Mouse (Mus musculus) midbrain, postnatal 0 days (tissue): ENCODE measurements around the gene Wbp2. TPM values are rescaled to one million over a fixed set of nuclear protein-coding genes. Genes with fewer than 3 reads are reported as not detected.

ENCODE experiments used
- ATAC-seq: fragments of 200-750 bp; cut with Nextera tagmentation; 2 replicates; pipeline ENCODE4 v1.8.0; 2017; ENCODE audit warnings: moderate number of reproducible peaks, mild to moderate bottlenecking, moderate TSS enrichment, moderate library complexity; ENCODE audit not compliant: low FRiP score
- DNase-seq: peaks from one replicate; pipeline ENCODE4 v3.0.0-alpha.2; 2015; ENCODE audit warnings: low spot score
- H3K27ac ChIP-seq: fragments of 300-500 bp; sonication (generic); 2 replicates; pipeline ENCODE4 v1.5.1; 2014; ENCODE audit warnings: low read depth, mild to moderate bottlenecking, low read length, mixed read lengths
- H3K27me3 ChIP-seq: fragments of 300-500 bp; sonication (generic); 2 replicates; pipeline ENCODE4 v1.6.1; 2014; ENCODE audit warnings: low read length, control low read depth, mixed read lengths; ENCODE audit not compliant: insufficient read depth
- H3K36me3 ChIP-seq: fragments of 300-500 bp; sonication (generic); 2 replicates; pipeline ENCODE4 v1.6.1; 2014; ENCODE audit warnings: low read length, control low read depth, mixed read lengths; ENCODE audit not compliant: insufficient read depth
- H3K4me1 ChIP-seq: fragments of 300-500 bp; sonication (generic); 2 replicates; pipeline ENCODE4 v1.6.1; 2014; ENCODE audit warnings: mild to moderate bottlenecking, control low read depth, antibody characterized with exemption, low read length, mixed read lengths; ENCODE audit not compliant: insufficient read depth
- H3K4me2 ChIP-seq: fragments of 300-500 bp; sonication (generic); 2 replicates; pipeline ENCODE4 v1.6.1; 2014; ENCODE audit warnings: low read depth, mild to moderate bottlenecking, low read length, mixed read lengths; ENCODE audit not compliant: poor library complexity, severe bottlenecking
- H3K4me3 ChIP-seq: fragments of 300-500 bp; sonication (generic); 2 replicates; pipeline ENCODE4 v1.5.1; 2014; ENCODE audit warnings: low read depth, mild to moderate bottlenecking, low read length, moderate library complexity
- H3K9ac ChIP-seq: fragments of 300-500 bp; sonication (generic); replicated peaks from 2 replicates; pipeline ENCODE4 v1.6.1; 2014; ENCODE audit warnings: mild to moderate bottlenecking, low read length, moderate library complexity, mixed read lengths; ENCODE audit not compliant: poor library complexity, severe bottlenecking
- H3K9me3 ChIP-seq: fragments of 300-500 bp; sonication (generic); 2 replicates; pipeline ENCODE4 v1.6.1; 2016; ENCODE audit warnings: low read length, control low read depth
- CTCF ChIP-seq: IDR thresholded peaks from 2 replicates; pipeline ENCODE4 v1.5.1; 2016; ENCODE audit warnings: antibody characterized with exemption, mild to moderate bottlenecking
- WGBS: fragments of 180-500 bp; shearing (Covaris S2); extraction: QIAGEN DNeasy Blood & Tissue Kit; methylation state at CpG from one replicate; pipeline ENCODE4 v1.1.7; 2014; 5-methylcytosine and 5-hydroxymethylcytosine counted together
- polyA plus RNA-seq: library from polyadenylated mRNA; unstranded; fragments of >200 nt; fragmentation: Nextera tagmentation; extraction: Ambion mirVana; gene quantifications from 2 replicates; pipeline ENCODE4 v1.2.1, GENCODE M21; 2015
- total RNA-seq: library from RNA; depleted of rRNA; stranded (reverse); fragments of >200 nt; gene quantifications from 2 replicates; pipeline ENCODE4 v1.2.3, GENCODE M21; 2014

Gene Wbp2
- total and polyA plus RNA-seq, 2 experiments from 2014 or later, result 150 to 254 TPM

DNA sequence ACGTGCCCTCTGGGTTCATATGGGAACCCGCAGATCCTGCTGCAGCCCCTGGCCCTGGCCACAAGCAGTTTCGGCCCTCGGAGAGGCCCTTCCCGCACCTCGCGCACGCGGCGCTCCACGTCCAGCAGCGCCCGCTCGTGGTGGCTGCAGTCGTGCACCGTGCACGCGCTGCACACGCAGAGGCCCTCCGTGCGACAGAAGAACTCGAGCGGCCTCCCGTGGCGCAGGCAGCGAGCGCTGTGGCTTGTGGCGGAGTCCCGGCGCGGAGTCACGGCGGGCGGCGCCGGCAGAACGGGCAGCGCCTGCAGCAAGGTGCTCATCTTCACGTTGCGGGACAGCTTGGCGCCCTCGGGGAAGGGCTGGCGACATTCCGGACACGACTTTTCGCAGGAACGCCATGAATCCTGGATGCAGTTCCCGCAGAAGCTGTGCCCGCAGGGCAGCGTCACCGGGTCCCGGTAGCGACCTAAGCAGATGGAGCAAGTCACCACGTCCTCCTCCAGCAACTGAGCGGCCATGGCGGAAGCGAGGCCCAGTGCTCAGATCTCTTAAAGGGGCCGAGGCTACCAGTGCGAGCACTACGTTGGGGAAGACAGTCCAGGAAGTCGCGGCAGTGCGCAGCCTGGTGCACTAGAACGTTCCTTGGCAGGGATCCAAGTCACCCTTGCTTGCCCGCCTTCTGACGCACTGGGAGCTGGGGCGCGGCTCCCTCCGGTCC, 43.9 kb upstream of the Wbp2 start, which contains the start of gene Trim65:
Trim65 (minus strand) TSS at position 641 of the 718 bp plus-strand sequence.
- TF ChIP-seq CTCF, result peak; percentile 95
- WGBS, result 1% methylated on average over 67 of the region's 69 CpGs
- peaks cover 35% of the 10 kb centered on the region for H3K36me3 ChIP-seq
- H3K27ac ChIP-seq, result peak within 1 kb of the TSS; percentile 89
- ATAC-seq (peak; percentile 89), DNase-seq (peak; percentile 93)
- peak within 1 kb of the TSS; percentile 57 for H3K4me3 ChIP-seq
- no peaks in the 10 kb centered on the region for H3K9me3 ChIP-seq
- peaks cover 6% of the 10 kb centered on the region; the same call in 1 of the 2 replicates for H3K4me1 ChIP-seq
- peak within 1 kb of the TSS; percentile 73 for H3K4me2 ChIP-seq
- no peaks in the 10 kb centered on the region for H3K27me3 ChIP-seq
- peak within 1 kb of the TSS; percentile 79 for H3K9ac ChIP-seq

DNA sequence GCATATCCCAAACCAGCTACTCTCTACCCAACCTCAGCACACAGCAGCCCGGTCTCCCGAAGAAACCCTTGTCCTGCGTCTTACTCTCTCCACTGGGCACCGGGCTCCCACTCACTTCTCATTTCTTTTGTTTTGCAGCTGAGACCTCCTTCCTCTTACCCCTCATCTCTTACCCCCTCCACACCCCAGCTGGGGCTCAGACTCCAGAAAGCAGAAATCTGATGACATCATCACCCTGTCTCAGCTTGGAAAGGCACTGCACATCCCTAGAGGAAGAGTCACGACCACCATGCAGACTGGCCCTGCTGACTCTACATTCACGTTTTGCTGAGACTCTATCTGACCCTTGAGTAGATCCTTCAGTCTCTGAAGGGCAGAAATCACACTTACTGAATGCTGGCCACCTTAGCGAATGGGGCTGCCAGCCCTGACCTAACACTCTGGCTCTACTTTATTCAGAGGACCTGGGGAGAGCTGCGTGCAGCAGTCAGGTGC, 43.2 kb upstream of the Wbp2 start:
- Histone ChIP-seq H3K4me3 (peak overlapping the region; percentile 57), H3K27ac (peak overlapping the region; percentile 89), H3K4me2 (peak overlapping the region; percentile 73), H3K4me1 (peaks cover 6% of the 10 kb centered on the region; the same call in 1 of the 2 replicates), H3K9me3 (no peaks in the 10 kb centered on the region), H3K9ac (peak overlapping the region; percentile 79), H3K27me3 (no peaks in the 10 kb centered on the region), H3K36me3 (peaks cover 35% of the 10 kb centered on the region)
- TF ChIP-seq CTCF, result no peak
- WGBS, result 29% methylated on average over 8 of the region's 8 CpGs
- DNase-seq, result no peak
- ATAC-seq, result peak; percentile 24

DNA sequence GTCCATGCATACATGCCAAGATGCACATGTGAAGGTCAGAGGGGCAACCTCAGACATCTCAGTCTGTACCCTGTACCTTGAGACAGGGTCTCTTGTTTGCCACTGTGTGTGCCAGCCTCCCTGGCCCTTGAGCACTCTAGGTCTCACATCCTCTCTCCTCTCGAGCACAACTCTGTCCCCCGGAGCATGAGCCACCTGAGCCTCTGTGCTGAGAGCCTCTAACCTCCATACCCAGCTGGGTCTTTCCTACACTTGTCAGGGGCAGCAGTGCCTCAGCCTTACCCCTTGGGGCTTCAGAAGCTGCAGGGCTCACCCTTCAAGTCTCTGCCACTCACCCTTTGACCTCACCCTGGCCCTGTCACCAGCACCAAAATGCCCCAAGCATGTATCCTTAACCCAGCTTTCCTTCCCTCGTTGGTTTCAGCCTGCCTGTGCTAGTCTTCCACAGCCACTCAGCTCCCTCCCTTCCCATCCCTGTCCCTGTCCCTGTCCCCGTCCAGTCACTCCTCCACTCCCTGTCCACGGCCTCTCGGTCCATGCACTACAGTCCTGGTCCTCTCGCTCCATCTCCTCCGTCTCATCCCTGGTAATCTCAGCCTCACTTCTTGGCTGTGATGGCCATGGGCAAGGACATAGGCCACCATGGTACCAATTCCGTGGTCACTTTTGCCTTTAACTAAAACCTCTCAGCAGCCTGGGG, 42.4 kb upstream of the Wbp2 start:
- H3K4me2 ChIP-seq, result peak overlapping the region; percentile 73; the same call in 1 of the 2 replicates

DNA sequence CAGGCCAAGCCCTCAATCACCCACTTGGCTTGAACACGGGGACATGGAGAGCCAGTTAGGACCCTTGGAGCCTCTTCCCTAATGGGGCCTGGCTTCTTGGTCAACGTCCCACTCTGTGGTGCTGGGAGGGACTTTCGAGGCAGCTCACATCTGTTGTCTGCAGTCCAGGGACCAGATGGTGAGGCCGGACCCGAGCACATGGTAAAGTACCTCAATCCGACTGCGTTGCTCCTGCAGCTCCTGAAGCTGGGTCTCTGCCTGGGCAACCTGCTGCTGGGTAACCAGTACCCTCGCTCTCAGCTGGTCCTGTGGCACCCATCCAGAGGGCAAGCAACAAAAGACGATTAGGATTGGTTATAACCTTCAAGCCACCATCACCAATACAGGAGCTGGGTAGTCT, 41.2 kb upstream of the Wbp2 start:
- Histone ChIP-seq H3K27me3 (no peaks in the 10 kb centered on the region), H3K4me3 (no peak overlapping the region), H3K4me2 (no peak overlapping the region), H3K36me3 (peaks cover 19% of the 10 kb centered on the region), H3K27ac (no peak overlapping the region), H3K9me3 (no peaks in the 10 kb centered on the region), H3K4me1 (peaks cover 6% of the 10 kb centered on the region; the same call in 1 of the 2 replicates), H3K9ac (no peak overlapping the region)
- ATAC-seq (no peak), DNase-seq (peak; percentile 55)
- TF ChIP-seq CTCF, result no peak
- WGBS, result 75% methylated on average over 9 of the region's 9 CpGs

More for the DNA sequence above, 42.4 kb upstream of the Wbp2 start:
- WGBS, result 82% methylated on average over 9 of the region's 9 CpGs
- TF ChIP-seq CTCF, result no peak
- H3K36me3 ChIP-seq, result peaks cover 27% of the 10 kb centered on the region
- ATAC-seq, result no peak
- H3K27me3 ChIP-seq, result no peaks in the 10 kb centered on the region
- DNase-seq, result no peak
- H3K9me3 ChIP-seq, result no peaks in the 10 kb centered on the region
- H3K4me1 ChIP-seq, result peaks cover 6% of the 10 kb centered on the region; the same call in 1 of the 2 replicates
- no peak overlapping the region; the same call in 1 of the 2 replicates for H3K9ac ChIP-seq
- H3K4me3 ChIP-seq, result no peak overlapping the region
- 0 out of 2 replicates have a peak overlapping the region, but pooled peaks have one; percentile 89 for H3K27ac ChIP-seq

DNA sequence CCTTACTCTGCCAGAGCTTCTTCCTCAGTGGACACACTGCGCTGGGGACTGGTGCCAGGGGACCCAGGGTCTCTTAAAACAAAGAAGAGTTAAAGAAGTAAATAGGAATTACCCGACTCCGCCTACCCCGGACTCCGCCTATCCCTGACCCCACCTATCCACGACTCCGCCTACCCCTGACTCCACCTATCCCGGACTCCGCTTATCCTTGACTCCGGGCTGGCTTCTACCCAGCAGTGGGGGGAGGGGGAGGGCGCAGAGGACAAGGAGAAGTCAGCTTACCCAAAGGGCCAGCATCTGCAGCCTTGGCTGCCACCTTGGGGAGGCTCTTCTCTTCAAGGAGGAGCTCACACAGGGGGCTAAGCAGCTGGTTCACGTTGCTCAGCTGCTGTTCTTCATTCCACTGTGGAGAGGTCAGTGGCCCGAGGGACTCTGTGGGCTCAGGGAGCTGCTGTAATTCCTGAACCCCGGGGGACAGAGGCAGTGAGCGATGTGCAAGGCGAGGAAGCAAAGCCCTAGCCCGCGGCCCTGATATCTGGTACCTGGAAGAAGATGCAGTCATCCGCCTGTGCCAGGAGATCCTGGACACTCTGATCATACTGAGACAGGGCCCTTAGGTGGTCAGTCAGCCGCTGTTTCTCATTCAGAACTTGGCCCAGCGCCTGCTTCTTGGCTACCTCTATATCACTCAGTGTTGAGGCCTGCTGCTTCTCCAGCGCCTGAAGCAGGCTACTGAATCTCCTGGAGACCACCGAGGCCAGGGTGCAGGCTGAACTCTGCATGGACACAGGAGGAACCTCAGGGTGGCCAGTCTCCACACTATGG, 40.6 kb upstream of the Wbp2 start, which contains the start of gene Trim47:
Trim47 (minus strand) TSS at position 55 of the 825 bp plus-strand sequence.
- Histone ChIP-seq H3K9ac (no peak within 1 kb of the TSS), H3K27ac (no peak within 1 kb of the TSS), H3K36me3 (peaks cover 13% of the 10 kb centered on the region), H3K4me3 (no peak within 1 kb of the TSS), H3K27me3 (no peaks in the 10 kb centered on the region), H3K4me2 (no peak within 1 kb of the TSS), H3K4me1 (peaks cover 6% of the 10 kb centered on the region; the same call in 1 of the 2 replicates), H3K9me3 (no peaks in the 10 kb centered on the region)
- no peak for ATAC-seq
- no peak for DNase-seq
- no peak for TF ChIP-seq CTCF
- 32% methylated on average over 23 of the region's 23 CpGs for WGBS
